Mouse (Mus musculus) liver, embryonic 16.5 days (tissue): Measurements from ENCODE around the gene Poc1a. TPM values are rescaled to one million over a fixed set of nuclear protein-coding genes. Genes with fewer than 3 reads are reported as not detected.

Experiments used
- ATAC-seq: fragments of 200-750 bp; cut with Nextera tagmentation; 2 replicates; pipeline ENCODE4 v1.8.0; 2017; ENCODE audit warnings: low read depth, mild to moderate bottlenecking, moderate number of reproducible peaks, moderate library complexity
- H3K27ac ChIP-seq: fragments of 300-500 bp; sonication (generic); 2 replicates; pipeline ENCODE4 v1.5.1; 2014; ENCODE audit warnings: mild to moderate bottlenecking, low read length
- H3K27me3 ChIP-seq: fragments of 300-500 bp; sonication (generic); 2 replicates; pipeline ENCODE4 v1.6.1; 2014; ENCODE audit warnings: low read depth, low read length, mixed read lengths; ENCODE audit not compliant: control insufficient read depth, insufficient read depth
- H3K36me3 ChIP-seq: fragments of 300-500 bp; sonication (generic); 2 replicates; pipeline ENCODE4 v1.6.1; 2014; ENCODE audit warnings: mild to moderate bottlenecking; ENCODE audit not compliant: control insufficient read depth, insufficient read depth
- H3K4me1 ChIP-seq: fragments of 300-500 bp; sonication (generic); 2 replicates; pipeline ENCODE4 v1.6.1; 2014; ENCODE audit warnings: low read depth, low read length, mixed read lengths; ENCODE audit not compliant: control insufficient read depth
- H3K4me2 ChIP-seq: fragments of 300-500 bp; sonication (generic); 2 replicates; pipeline ENCODE4 v1.6.1; 2014; ENCODE audit warnings: low read depth, low read length, mixed read lengths
- H3K4me3 ChIP-seq: fragments of 300-500 bp; sonication (generic); 2 replicates; pipeline ENCODE4 v1.5.1; 2014; ENCODE audit warnings: low read depth, mild to moderate bottlenecking, low read length
- H3K9ac ChIP-seq: fragments of 300-500 bp; sonication (generic); 2 replicates; pipeline ENCODE4 v1.6.1; 2014; ENCODE audit warnings: low read depth, low read length
- H3K9me3 ChIP-seq: fragments of 300-500 bp; sonication (generic); replicated peaks from 2 replicates; pipeline ENCODE4 v1.6.1; 2016; ENCODE audit warnings: low read length; ENCODE audit not compliant: control insufficient read depth
- whole genome bisulfite sequencing: fragments of 180-500 bp; shearing (Covaris S2); extraction: QIAGEN DNeasy Blood & Tissue Kit; methylation state at CpG from one replicate; pipeline ENCODE4 v1.1.7; 2014; ENCODE audit not compliant: insufficient replicate concordance; 5-methylcytosine and 5-hydroxymethylcytosine counted together
- polyA plus RNA-seq: library from polyadenylated mRNA; unstranded; fragments of >200 nt; fragmentation: Nextera tagmentation; extraction: Ambion mirVana; gene quantifications from 2 replicates; pipeline ENCODE4 v1.2.1, GENCODE M21; 2015

The Poc1a gene
- polyA plus RNA-seq, 1 experiment from 2014 or later = 21.0 TPM

DNA sequence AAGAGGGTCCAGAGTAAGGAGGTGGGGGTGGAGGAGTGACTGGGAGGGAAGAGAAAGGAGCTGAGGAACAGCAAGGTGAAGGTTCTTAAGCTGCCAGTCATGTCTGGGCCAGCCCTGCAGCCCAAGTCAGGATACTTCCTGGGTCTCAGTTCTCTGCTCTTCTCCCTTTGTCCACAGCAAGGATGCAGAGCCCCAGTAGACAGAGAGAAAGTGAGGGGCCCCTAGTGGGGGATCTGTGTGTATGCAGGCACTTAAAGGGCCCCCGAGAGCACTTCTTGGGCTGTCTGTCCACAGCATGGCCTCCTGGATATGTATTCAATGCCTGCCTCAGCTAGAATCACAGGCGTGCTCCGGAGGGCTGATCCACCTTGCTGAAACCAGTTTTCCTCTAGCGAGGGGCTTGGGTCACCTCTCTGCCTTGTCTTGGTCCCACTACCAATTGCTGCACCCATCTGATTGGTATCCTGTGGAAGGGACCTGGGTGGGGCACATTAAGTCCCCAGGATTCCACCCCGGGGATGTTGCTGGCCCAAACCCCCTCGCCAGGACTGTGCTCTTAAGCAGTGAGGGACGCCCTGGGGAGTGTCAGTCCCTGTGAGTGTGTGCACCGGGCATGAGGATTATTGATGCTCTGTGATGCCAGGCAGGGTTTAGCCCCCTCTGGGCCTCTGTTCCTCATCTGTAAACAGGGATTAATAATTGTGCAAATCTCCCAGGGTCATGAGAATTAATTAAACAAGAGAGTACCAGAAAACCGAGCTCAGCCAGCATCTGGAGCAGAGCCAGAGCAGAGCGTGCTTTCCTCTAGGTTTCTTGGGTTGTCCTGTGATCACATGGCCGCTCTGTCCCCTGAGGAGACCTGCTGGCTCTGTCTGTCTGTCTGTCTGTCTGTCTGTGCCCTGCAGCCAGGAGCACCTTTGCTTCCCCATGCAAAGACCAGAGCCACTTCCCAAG, 114.1 kb downstream of the Poc1a start:
- 60% methylated on average over 11 of the region's 11 CpGs for WGBS

DNA sequence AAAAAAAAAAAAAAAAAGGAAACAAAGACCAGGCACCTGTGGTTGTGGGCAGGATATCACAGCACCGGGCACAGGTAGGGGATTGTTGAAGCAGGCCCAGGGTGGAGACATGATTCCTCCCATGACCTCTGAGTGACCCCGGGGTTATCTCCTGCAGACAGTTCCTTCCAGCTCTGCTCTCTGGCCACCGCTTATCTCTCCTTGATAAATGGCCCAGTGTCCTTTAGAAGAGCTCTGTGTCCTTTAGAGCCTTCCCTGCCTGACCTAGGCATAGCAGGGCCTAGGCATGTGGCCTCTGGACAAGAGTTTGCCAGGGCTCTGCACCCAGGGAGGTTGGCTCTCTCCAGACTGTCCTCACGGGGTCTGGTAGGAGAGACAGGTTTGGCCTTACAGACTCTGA, 116.9 kb downstream of the Poc1a start:
- 31% methylated on average over 4 of the region's 4 CpGs for WGBS
- Histone ChIP-seq H3K36me3 (no peaks in the 10 kb centered on the region), H3K4me2 (peak overlapping the region; percentile 44), H3K4me1 (peaks cover 61% of the 10 kb centered on the region), H3K9me3 (no peaks in the 10 kb centered on the region), H3K4me3 (no peak overlapping the region), H3K27me3 (no peaks in the 10 kb centered on the region), H3K27ac (peak overlapping the region; percentile 93), H3K9ac (peak overlapping the region; percentile 48)
- ATAC-seq = peak; percentile 44

More for the DNA sequence above, 114.1 kb downstream of the Poc1a start:
- Histone ChIP-seq H3K4me1 (peaks cover 35% of the 10 kb centered on the region), H3K4me2 (no peak overlapping the region), H3K27me3 (no peaks in the 10 kb centered on the region), H3K9me3 (no peaks in the 10 kb centered on the region), H3K36me3 (no peaks in the 10 kb centered on the region), H3K9ac (no peak overlapping the region), H3K27ac (no peak overlapping the region), H3K4me3 (no peak overlapping the region)
- no peak for ATAC-seq

DNA sequence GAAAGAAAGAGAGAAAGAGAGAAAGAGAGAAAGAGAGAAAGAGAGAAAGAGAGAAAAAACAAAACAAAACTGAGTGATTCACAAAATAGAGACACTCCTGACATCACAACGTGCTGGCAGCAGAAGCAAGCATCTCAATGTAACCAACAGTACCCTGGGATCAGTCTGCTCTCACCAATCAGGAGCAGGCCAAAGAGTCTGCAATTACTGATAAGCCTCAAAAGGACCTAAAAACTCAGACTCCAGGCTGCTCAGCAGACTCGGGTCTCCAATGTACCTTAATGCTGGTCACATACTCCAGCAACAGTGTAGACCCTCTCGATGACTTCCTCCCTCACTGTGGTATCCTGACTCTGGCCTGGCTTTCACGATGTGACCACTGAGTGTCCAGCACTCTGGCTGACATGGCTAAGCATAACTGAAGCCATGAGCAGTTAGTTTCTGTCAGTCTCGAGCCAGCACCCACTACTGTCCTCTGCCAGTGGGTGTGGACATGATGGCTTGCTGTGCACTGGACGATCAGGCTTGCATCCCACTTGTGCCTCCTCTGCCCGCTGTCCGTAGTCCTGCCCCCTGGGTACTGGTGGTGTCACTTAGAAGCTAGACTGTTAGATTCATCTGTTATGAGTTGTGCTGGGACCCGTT, 117.9 kb downstream of the Poc1a start:
- peak; percentile 87 for ATAC-seq
- 29% methylated on average over 9 of the region's 9 CpGs for WGBS

DNA sequence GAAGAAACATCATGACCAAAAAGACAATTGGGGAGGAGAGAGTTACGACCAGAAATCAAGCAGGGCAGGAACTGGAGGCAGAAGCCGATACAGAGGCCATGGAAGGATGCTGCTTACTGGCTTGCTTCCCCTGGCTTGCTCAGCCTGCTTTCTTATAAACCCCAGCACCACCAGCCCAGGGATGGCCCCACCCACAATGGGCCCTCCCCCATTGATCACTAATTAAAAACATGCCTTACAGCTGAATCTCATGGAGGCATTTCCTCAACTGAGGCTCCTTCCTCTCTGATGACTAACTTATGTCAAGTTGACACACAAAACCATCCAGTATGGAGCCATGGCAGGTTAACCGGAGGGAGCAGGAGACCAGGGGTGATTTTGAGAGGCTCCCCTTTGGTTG, 118.9 kb downstream of the Poc1a start:
- Histone ChIP-seq H3K4me1 (peaks cover 62% of the 10 kb centered on the region), H3K27ac (peak overlapping the region; percentile 97)

More for the DNA sequence above, 117.9 kb downstream of the Poc1a start:
- Histone ChIP-seq H3K9me3 (no peaks in the 10 kb centered on the region), H3K27me3 (no peaks in the 10 kb centered on the region), H3K4me3 (peak overlapping the region; percentile 13; the same call in 1 of the 2 replicates), H3K9ac (peak overlapping the region; percentile 48; the same call in 1 of the 2 replicates), H3K27ac (peak overlapping the region; percentile 97), H3K4me2 (peak overlapping the region; percentile 63), H3K4me1 (peaks cover 65% of the 10 kb centered on the region), H3K36me3 (no peaks in the 10 kb centered on the region)

More for the DNA sequence above, 118.9 kb downstream of the Poc1a start:
- WGBS = 83% methylated on average over 3 of the region's 3 CpGs
- Histone ChIP-seq H3K9me3 (no peaks in the 10 kb centered on the region), H3K9ac (no peak overlapping the region), H3K27me3 (no peaks in the 10 kb centered on the region), H3K36me3 (no peaks in the 10 kb centered on the region), H3K4me3 (no peak overlapping the region), H3K4me2 (no peak overlapping the region)
- ATAC-seq = no peak

Other genes with a start within 250 kb of the Poc1a start
- gene Col6a4, start 184.3 kb upstream of the Poc1a start, polyA plus RNA-seq = 0.47 TPM in 1 of 2 replicates, not detected in the other
- 26.5 and 33.0 TPM in 2 replicates for gene Glyctk, start 122.9 kb upstream of the Poc1a start, polyA plus RNA-seq
- 5.8 and 6.0 TPM in 2 replicates for gene Wdr82, start 110.1 kb upstream of the Poc1a start, polyA plus RNA-seq
- gene Ppm1m, start 81.3 kb upstream of the Poc1a start, polyA plus RNA-seq = 9.7 and 11.5 TPM in 2 replicates
- 19.7 and 21.2 TPM in 2 replicates for gene Twf2, start 78.0 kb upstream of the Poc1a start, polyA plus RNA-seq
- 0.04 and 0.05 TPM in 2 replicates for gene Tlr9, start 58.5 kb upstream of the Poc1a start, polyA plus RNA-seq
- 53.9 and 57.9 TPM in 2 replicates for gene Alas1, start 32.4 kb upstream of the Poc1a start, polyA plus RNA-seq
- 2.1 and 2.7 TPM in 2 replicates for gene Dusp7, start 87.6 kb downstream of the Poc1a start, polyA plus RNA-seq
- 452 and 501 TPM in 2 replicates for gene Rpl29, start 148.4 kb downstream of the Poc1a start, polyA plus RNA-seq
- 34.3 and 36.5 TPM in 2 replicates for gene Acy1, start 157.3 kb downstream of the Poc1a start, polyA plus RNA-seq
- gene Abhd14b, start 166.4 kb downstream of the Poc1a start, polyA plus RNA-seq = 31.3 and 37.5 TPM in 2 replicates
- 17.2 and 18.8 TPM in 2 replicates for gene Abhd14a, start 166.6 kb downstream of the Poc1a start, polyA plus RNA-seq
- gene Pcbp4, start 172.2 kb downstream of the Poc1a start, polyA plus RNA-seq = 5.1 and 6.0 TPM in 2 replicates
- 0.04 TPM in 1 of 2 replicates, not detected in the other for gene Gpr62, start 184.9 kb downstream of the Poc1a start, polyA plus RNA-seq
- 16.3 and 16.4 TPM in 2 replicates for gene Rrp9, start 194.9 kb downstream of the Poc1a start, polyA plus RNA-seq
- gene Parp3, start 195.9 kb downstream of the Poc1a start, polyA plus RNA-seq = 1.3 TPM in 2 replicates
- gene Iqcf1, start 218.9 kb downstream of the Poc1a start, polyA plus RNA-seq = not detected in 2 replicates
- not detected in 2 replicates for gene Iqcf5, start 233.5 kb downstream of the Poc1a start, polyA plus RNA-seq